Mouse (Mus musculus): Measurements from ENCODE around the gene Ankrd13c. TPM values are rescaled to one million over a fixed set of nuclear protein-coding genes. Genes with fewer than 3 reads are reported as not detected.
"Not testable (repeated sequence)": the region's sequence is repeated elsewhere in the genome, so short reads cannot be mapped to it uniquely, and the experiment has no call there.

Gene Ankrd13c
- polyA plus RNA-seq, 1 experiment from 2014 or later = 13.2 TPM

GRCm38 (mm10) chr3:157925706-157926510, 21.1 kb upstream of the Ankrd13c start:
- DNase-seq (ENCODE audit: low spot score) (no peak), ATAC-seq (ENCODE audit: low FRiP score, low TSS enrichment) (no peak)
- no peaks in the 10 kb centered on the region for H3K9me3 ChIP-seq (ENCODE audit: control insufficient read depth, low read length)
- no peaks in the 10 kb centered on the region for H3K36me3 ChIP-seq (ENCODE audit: control insufficient read depth, insufficient read depth, low read length)
- H3K4me1 ChIP-seq (replicated peaks; ENCODE audit: control insufficient read depth, insufficient read depth) = no peaks in the 10 kb centered on the region; the same call in 1 of the 2 replicates
- no peaks in the 10 kb centered on the region for H3K27me3 ChIP-seq (ENCODE audit: control insufficient read depth, insufficient read depth, low read length)
- H3K27ac ChIP-seq (replicated peaks) = no peak overlapping the region
- H3K4me2 ChIP-seq (replicated peaks; ENCODE audit: low read depth) = no peak overlapping the region
- TF ChIP-seq CTCF (IDR thresholded peaks at IDR 0.05; ENCODE audit: low read depth) = no peak
- no peak for TF ChIP-seq EP300 (optimal IDR thresholded peaks at IDR 0.05)
- H3K4me3 ChIP-seq (ENCODE audit: low read depth, low read length) = no peak overlapping the region
- 86% methylated on average over 14 of the region's 14 CpGs for WGBS
- H3K9ac ChIP-seq (ENCODE audit: low read length) = no peak overlapping the region

GRCm38 (mm10) chr3:157926761-157927160, 20.3 kb upstream of the Ankrd13c start:
- no peak overlapping the region for H3K4me2 ChIP-seq (replicated peaks; ENCODE audit: low read depth)
- TF ChIP-seq CTCF (IDR thresholded peaks at IDR 0.05; ENCODE audit: low read depth) = no peak
- no peak for TF ChIP-seq EP300 (optimal IDR thresholded peaks at IDR 0.05)
- H3K4me1 ChIP-seq (replicated peaks; ENCODE audit: control insufficient read depth, insufficient read depth) = no peaks in the 10 kb centered on the region; the same call in 1 of the 2 replicates
- H3K36me3 ChIP-seq (ENCODE audit: control insufficient read depth, insufficient read depth, low read length) = no peaks in the 10 kb centered on the region
- H3K4me3 ChIP-seq (ENCODE audit: low read depth, low read length) = no peak overlapping the region
- 43% methylated on average over 2 of the region's 2 CpGs for WGBS
- no peaks in the 10 kb centered on the region for H3K9me3 ChIP-seq (ENCODE audit: control insufficient read depth, low read length)
- H3K27me3 ChIP-seq (ENCODE audit: control insufficient read depth, insufficient read depth, low read length) = no peaks in the 10 kb centered on the region
- H3K27ac ChIP-seq (replicated peaks) = no peak overlapping the region
- ATAC-seq (ENCODE audit: low FRiP score, low TSS enrichment) (no peak), DNase-seq (ENCODE audit: low spot score) (no peak)
- no peak overlapping the region for H3K9ac ChIP-seq (ENCODE audit: low read length)

- Histone ChIP-seq H3K4me3 (ENCODE audit: low read depth, low read length) (no peak overlapping the region), H3K27ac (replicated peaks) (no peak overlapping the region), H3K4me1 (replicated peaks; ENCODE audit: control insufficient read depth, insufficient read depth) (no peaks in the 10 kb centered on the region; the same call in 1 of the 2 replicates), H3K9ac (ENCODE audit: low read length) (no peak overlapping the region), H3K36me3 (ENCODE audit: control insufficient read depth, insufficient read depth, low read length) (no peaks in the 10 kb centered on the region), H3K9me3 (ENCODE audit: control insufficient read depth, low read length) (no peaks in the 10 kb centered on the region), H3K4me2 (replicated peaks; ENCODE audit: low read depth) (no peak overlapping the region), H3K27me3 (ENCODE audit: control insufficient read depth, insufficient read depth, low read length) (no peaks in the 10 kb centered on the region)
- DNase-seq (ENCODE audit: low spot score) (no peak), ATAC-seq (ENCODE audit: low FRiP score, low TSS enrichment) (no peak)
- TF ChIP-seq CTCF (IDR thresholded peaks at IDR 0.05; ENCODE audit: low read depth) (no peak), EP300 (optimal IDR thresholded peaks at IDR 0.05) (no peak)
- WGBS = 72% methylated on average over 2 of the region's 2 CpGs
These were observed 18.3 kb upstream of the Ankrd13c start for GRCm38 (mm10) chr3:157928731-157929130.

- no peak overlapping the region for H3K9ac ChIP-seq (ENCODE audit: low read length)
- WGBS = 91% methylated on average over 1 of the region's 1 CpGs
- no peaks in the 10 kb centered on the region; the same call in 1 of the 2 replicates for H3K4me1 ChIP-seq (replicated peaks; ENCODE audit: control insufficient read depth, insufficient read depth)
- H3K9me3 ChIP-seq (ENCODE audit: control insufficient read depth, low read length) = no peaks in the 10 kb centered on the region
- H3K4me2 ChIP-seq (replicated peaks; ENCODE audit: low read depth) = no peak overlapping the region
- ATAC-seq (ENCODE audit: low FRiP score, low TSS enrichment) (no peak), DNase-seq (ENCODE audit: low spot score) (no peak)
- H3K27me3 ChIP-seq (ENCODE audit: control insufficient read depth, insufficient read depth, low read length) = no peaks in the 10 kb centered on the region
- no peak overlapping the region for H3K4me3 ChIP-seq (ENCODE audit: low read depth, low read length)
- TF ChIP-seq CTCF (IDR thresholded peaks at IDR 0.05; ENCODE audit: low read depth) (no peak), EP300 (optimal IDR thresholded peaks at IDR 0.05) (no peak)
- no peaks in the 10 kb centered on the region for H3K36me3 ChIP-seq (ENCODE audit: control insufficient read depth, insufficient read depth, low read length)
- no peak overlapping the region for H3K27ac ChIP-seq (replicated peaks)
These were observed 17.6 kb upstream of the Ankrd13c start for GRCm38 (mm10) chr3:157929417-157929816.

GRCm38 (mm10) chr3:157931592-157931991, 15.4 kb upstream of the Ankrd13c start:
- Histone ChIP-seq H3K9me3 (ENCODE audit: control insufficient read depth, low read length) (no peaks in the 10 kb centered on the region), H3K4me2 (replicated peaks; ENCODE audit: low read depth) (no peak overlapping the region), H3K36me3 (ENCODE audit: control insufficient read depth, insufficient read depth, low read length) (no peaks in the 10 kb centered on the region), H3K27ac (replicated peaks) (no peak overlapping the region), H3K27me3 (ENCODE audit: control insufficient read depth, insufficient read depth, low read length) (no peaks in the 10 kb centered on the region), H3K9ac (ENCODE audit: low read length) (no peak overlapping the region), H3K4me1 (replicated peaks; ENCODE audit: control insufficient read depth, insufficient read depth) (no peaks in the 10 kb centered on the region), H3K4me3 (ENCODE audit: low read depth, low read length) (no peak overlapping the region)
- DNase-seq (ENCODE audit: low spot score) (peak; percentile 43), ATAC-seq (ENCODE audit: low FRiP score, low TSS enrichment) (peak; percentile 66; the same call in 1 of the 2 replicates)
- 50% methylated on average over 3 of the region's 3 CpGs for WGBS
- TF ChIP-seq CTCF (IDR thresholded peaks at IDR 0.05; ENCODE audit: low read depth) = peak; percentile 60
- no peak for TF ChIP-seq EP300 (optimal IDR thresholded peaks at IDR 0.05)

- Histone ChIP-seq H3K9me3 (ENCODE audit: control insufficient read depth, low read length) (no peaks in the 10 kb centered on the region), H3K27me3 (ENCODE audit: control insufficient read depth, insufficient read depth, low read length) (no peaks in the 10 kb centered on the region), H3K27ac (replicated peaks) (no peak overlapping the region), H3K4me2 (replicated peaks; ENCODE audit: low read depth) (no peak overlapping the region), H3K36me3 (ENCODE audit: control insufficient read depth, insufficient read depth, low read length) (no peaks in the 10 kb centered on the region), H3K4me1 (replicated peaks; ENCODE audit: control insufficient read depth, insufficient read depth) (no peaks in the 10 kb centered on the region), H3K9ac (ENCODE audit: low read length) (no peak overlapping the region), H3K4me3 (ENCODE audit: low read depth, low read length) (no peak overlapping the region)
- TF ChIP-seq EP300 (optimal IDR thresholded peaks at IDR 0.05) (no peak), CTCF (IDR thresholded peaks at IDR 0.05; ENCODE audit: low read depth) (no peak)
- DNase-seq (ENCODE audit: low spot score) (no peak), ATAC-seq (ENCODE audit: low FRiP score, low TSS enrichment) (no peak; the same call in 1 of the 2 replicates)
- 36% methylated on average over 3 of the region's 3 CpGs for WGBS
These were observed 15.0 kb upstream of the Ankrd13c start for GRCm38 (mm10) chr3:157932074-157932473.

GRCm38 (mm10) chr3:157933223-157933622, 13.8 kb upstream of the Ankrd13c start:
- ATAC-seq (ENCODE audit: low FRiP score, low TSS enrichment); H3K9ac ChIP-seq (ENCODE audit: low read length); H3K27me3 ChIP-seq (ENCODE audit: control insufficient read depth, insufficient read depth, low read length); H3K36me3 ChIP-seq (ENCODE audit: control insufficient read depth, insufficient read depth, low read length); H3K9me3 ChIP-seq (ENCODE audit: control insufficient read depth, low read length); H3K4me3 ChIP-seq (ENCODE audit: low read depth, low read length); H3K27ac ChIP-seq (replicated peaks); H3K4me1 ChIP-seq (replicated peaks; ENCODE audit: control insufficient read depth, insufficient read depth); H3K4me2 ChIP-seq (replicated peaks; ENCODE audit: low read depth); DNase-seq (ENCODE audit: low spot score): not testable (repeated sequence)
- 71% methylated on average over 5 of the region's 6 CpGs for WGBS

Measured in stomach, postnatal 0 days (tissue).